Mouse (Mus musculus) frontal cortex, adult (tissue): ENCODE data around the gene Chrna7.
A peak's percentile ranks its signal among the peaks of the same experiment; 100 is the strongest.

Experiments
- ATAC-seq: cut with Nextera tagmentation; 2 replicates; pipeline ENCODE4 v1.9.2; 2017; ENCODE audit warnings: mild to moderate bottlenecking, moderate library complexity, mixed read lengths; ENCODE audit not compliant: low TSS enrichment

Chrna7 gene

GRCm38 (mm10) chr7:63212084-63212723 lies at the start of gene Chrna7:
Gene Chrna7, minus strand, starts transcription at chr7:63212569.
- peak; percentile 89 for ATAC-seq

GRCm38 (mm10) chr7:63249404-63249803 lies 37.0 kb upstream of the Chrna7 start:
- ATAC-seq = no peak

DNA sequence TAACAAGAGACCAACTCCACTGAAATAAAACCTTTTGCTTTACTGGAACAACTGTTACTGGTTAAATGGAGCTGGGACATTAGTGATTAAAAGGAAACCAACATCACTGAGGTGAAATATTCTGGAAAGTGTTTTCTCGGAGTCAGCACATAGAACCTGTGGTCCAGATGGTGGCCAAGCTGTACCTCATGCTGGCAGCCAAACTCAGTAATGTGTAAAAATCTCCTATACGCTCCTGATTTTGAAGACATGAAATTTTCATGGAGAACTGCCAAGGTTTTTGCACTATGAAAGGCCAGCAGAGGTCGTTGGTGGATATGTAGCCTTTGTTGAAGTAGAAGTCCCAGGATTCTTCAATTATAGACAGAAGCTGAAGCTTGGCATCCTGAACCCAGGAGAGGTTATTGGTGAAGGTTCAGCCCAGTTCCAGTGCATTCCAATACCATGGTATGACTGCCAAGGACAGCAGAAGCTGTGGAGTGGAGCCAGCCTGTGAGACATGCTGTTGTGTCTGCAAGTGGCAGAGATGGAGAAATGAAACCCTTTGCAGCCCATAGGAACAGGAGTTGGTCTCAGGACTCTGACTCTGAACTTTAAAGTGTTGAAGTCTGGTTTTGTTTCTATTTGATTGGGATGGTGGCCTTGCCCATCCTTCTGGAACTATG lies 25.6 kb upstream of the Chrna7 start:
- ATAC-seq = no peak

DNA sequence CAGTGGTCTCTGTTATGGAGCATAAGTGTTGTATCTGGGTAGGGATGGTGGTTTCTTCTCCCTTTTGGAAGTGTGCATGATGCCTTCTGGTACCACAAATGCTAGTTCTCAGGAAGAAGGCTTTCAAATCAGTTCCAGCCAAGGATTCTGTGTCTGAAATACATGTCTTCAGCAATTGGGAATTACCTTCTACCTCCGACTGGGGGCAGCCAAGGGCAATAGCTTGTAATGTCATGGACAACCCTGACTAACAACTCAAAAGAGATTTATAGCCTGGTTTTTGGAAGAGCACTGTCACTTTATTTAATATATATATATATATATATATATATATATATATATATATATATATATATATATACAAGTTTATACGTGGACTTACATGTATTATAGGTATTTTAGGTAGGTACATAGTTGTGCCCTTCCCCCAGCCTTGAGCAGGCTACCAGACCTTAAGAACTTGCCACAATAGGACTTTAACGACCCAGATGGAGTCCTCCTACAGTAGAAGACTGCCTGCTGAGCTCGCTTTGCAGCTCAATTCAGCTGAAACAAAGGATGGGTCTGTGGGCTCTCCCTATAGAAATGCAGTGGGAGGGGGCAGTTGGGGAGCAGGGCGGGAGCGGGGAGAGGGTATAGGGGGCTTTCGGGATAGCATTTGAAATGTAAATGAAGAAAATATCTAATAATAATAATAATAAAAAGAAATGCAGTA lies 12.9 kb upstream of the Chrna7 start:
- no peak for ATAC-seq

- peak; percentile 39 for ATAC-seq
These were observed 707 bp downstream of the Chrna7 start for GRCm38 (mm10) chr7:63211641-63212083.

DNA sequence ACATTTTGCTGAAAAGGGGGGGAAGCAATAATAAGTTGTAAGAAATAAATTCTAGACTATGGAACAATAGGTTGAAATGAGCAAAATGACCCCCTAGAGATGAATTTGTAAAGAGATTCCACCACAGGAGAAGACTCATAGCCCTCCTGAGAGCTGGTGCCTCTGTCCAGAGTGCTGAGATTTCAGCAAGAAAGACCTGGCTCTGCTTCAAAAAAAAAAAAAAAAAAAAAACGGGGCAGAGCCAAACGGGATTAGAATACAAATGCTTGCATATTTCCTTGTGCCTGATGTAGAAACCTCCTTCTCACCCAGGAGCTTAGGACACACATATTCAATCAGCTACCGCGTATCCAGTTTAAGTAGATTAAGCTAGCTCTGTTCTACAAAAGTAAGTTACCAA lies 2.9 kb downstream of the Chrna7 start:
- no peak for ATAC-seq

GRCm38 (mm10) chr7:63207137-63207536 lies 5.2 kb downstream of the Chrna7 start:
- ATAC-seq = peak; percentile 64; the same call in 1 of the 2 replicates

DNA sequence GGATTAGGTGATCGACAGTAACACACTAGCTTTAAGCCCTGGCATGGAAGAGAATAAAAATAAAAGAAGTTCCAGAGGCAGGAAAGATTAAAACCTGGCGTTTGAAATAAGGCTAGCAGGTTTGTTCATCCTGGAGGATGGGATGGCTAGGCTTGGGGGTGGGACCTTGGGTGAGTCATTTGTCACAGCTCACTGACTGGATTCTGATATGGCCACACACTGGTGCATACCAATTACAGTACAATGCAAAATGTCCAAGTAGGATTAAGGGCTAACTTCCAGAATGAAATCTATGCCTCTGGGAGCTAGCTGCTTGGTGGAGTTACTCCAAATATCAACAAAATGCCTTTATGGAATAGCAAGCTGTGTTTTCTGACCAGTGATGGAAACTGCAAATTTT lies 16.8 kb downstream of the Chrna7 start:
- no peak for ATAC-seq

DNA sequence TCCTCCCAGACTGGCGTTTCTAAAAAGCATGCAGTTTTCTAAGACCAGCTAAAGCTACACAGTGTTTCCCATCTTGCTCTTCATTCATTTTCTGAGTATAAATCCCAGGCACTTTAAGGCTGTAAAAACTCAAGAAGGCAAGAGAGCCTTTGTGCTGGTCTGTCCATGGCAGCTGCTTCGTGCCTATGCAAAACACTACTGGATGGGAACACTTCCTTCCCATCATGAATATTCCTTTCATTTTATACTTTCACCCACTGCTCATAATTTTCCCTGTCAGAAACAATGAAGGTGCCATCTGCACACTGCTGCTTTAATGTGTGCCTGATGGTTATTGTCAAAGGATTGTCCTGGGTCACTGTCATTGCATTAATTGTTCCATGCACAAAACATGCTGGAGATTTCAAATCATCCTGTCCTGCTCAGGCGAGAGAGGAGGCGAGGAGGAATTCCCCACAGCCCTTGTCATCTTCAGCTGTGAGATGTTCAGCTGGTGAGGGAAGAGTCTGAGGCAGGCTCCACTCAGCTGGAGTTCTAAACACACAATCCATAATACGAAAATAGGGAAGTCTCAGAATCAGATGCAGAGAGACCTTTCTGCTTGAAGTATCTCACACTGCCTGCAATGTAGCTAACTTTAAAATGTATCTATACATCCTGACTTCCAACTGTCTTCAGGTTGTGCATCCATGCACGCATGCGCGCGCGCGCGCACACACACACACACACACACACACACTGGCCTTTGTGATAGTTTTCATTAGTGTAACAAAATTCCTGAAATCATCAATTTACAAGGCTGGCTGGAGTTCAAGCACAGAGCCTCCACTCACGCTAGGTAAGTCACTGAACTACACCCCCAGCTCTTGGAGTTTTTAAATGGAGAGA lies 22.5 kb downstream of the Chrna7 start:
- peak; percentile 88 for ATAC-seq

DNA sequence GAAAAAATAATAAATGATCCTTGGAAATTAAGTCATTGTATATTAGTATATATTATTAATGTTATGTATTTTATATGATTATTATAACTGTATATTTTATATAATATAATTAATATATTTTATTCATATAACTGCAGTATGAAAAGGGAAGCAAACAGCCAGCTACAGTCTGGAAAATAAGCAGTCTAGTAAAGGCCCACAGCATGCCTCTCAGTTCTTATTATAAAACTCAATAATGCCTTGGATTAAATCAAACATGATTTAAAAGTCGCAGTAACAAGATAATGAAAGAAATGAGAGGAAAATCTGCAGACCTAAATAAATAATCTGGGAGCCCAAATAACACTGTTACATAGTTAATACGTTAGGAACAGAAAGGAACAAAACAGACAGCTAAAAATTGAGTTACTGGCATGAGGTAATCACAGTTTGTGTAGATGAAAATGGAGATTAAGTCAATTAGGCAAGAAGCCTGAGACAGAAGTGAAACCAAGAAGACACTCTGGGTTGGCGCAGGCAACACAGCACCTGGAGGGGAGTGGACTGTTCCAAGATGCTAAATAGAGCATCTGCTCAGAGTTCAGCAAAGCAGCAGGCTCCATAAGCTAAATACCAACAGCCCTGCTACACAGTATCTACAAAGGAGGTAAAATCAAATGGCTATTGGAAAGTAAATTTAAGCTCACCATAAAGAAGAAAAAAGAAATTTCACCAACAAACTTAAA lies 42.1 kb downstream of the Chrna7 start:
- ATAC-seq = peak; percentile 62

GRCm38 (mm10) chr7:63164617-63165016 lies 47.8 kb downstream of the Chrna7 start:
- no peak for ATAC-seq

DNA sequence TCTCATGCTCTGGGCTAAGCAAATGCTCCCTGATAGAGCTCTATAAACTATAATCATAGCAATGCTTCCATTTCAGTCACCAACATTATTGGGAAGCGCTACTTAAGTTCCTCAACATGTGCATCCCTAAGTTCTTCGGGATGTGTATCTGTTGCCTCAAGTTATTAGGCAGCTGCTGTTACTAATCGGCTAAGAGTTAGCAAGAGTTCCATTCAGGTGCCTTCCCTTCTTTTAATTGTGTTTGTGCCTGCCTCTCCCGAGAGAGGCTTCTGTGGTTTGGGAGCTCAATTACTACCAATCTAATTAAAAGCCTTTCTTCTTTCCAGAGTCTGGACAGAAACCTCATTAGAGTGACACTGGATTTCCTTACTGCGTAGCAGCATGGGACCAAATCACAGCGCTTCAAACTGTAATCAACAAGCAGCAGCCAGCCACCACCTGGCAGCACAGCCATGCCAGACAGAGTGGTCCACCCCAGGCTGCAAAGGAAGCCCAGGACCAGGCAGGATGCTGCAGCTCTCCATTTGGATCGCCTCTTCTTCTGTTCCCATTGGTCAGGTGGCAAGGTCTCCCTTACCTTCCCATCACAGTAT lies 50.0 kb downstream of the Chrna7 start:
- no peak for ATAC-seq

- ATAC-seq = no peak
These were observed 59.1 kb downstream of the Chrna7 start for GRCm38 (mm10) chr7:63153239-63153638.

- no peak for ATAC-seq
These were observed 63.6 kb downstream of the Chrna7 start for GRCm38 (mm10) chr7:63148740-63149139.

DNA sequence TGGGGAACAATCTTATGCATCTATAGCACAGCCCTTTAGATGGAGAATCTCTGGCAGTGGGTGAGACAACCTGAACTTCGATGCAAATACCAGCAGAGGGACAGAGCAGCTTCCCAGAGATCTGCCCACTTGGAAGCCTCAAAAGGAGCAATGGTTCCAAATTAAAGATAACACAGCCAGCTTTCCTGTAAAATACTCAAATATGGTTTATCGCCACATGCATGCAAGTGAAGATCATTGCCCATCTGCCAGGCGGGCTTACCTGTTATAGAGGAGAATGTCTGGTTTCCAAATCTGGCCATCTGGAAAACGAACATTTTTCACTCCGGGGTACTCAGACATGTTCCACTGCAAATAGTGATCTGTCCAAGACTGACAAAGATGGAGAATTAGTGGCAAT lies 64.0 kb downstream of the Chrna7 start:
- no peak for ATAC-seq

DNA sequence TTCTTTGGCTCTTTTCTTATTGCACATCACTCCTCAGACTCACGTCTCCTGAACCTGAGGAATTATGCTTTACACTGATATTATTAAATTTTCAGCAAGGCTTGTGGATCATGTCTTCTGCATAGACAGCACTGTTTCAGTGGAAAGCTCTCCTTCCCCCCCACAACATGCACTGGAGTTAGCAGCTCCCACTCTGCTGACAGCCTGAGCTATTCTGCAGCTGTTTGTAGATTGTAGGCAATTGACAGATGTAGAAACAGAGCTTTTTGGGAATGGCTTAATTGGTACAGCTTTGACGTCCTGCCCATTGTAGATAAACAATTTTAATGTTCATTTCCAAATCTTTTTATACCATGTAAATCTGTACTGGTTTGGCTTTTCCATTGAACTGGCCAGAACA lies 89.8 kb downstream of the Chrna7 start:
- ATAC-seq = no peak

- ATAC-seq = no peak
These were observed 98.7 kb downstream of the Chrna7 start for GRCm38 (mm10) chr7:63113671-63114070.

DNA sequence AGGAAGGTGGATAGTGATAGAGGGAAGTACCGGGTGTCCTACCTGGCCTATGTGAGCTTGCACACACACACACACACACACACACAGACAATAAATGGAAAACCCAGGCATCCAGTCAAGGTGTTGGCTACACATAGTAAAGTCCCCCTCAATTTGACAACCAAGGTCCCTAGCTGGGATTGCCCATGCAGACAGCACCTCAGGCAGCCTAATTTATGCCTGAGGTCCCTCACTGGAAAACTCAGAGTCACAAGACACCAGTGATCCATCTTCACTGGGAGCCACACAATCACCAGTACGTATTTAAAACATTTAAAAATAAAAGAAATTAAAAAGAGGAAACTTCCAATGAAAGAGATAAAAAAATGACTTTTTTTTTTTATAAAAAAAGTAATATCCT lies 99.1 kb downstream of the Chrna7 start:
- ATAC-seq = no peak

DNA sequence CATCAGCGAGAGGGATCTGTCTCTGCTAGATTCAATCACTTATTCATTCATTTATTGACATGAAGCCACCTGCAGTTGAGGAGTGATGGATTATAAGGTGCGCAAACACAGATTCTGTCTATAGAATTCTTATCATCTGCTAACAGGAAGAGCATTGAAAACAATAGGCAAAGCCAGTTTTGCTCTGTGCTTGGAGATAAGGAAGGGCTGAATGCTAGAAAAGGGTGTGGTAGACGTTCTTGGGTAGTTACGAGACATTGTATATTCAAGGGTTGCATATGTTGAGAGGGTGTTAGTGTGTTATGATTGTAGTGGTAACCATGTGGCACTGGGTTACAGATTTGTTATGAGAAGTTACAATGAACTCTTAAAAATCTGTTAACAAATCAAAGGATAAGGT lies 103.0 kb downstream of the Chrna7 start:
- ATAC-seq = no peak

DNA sequence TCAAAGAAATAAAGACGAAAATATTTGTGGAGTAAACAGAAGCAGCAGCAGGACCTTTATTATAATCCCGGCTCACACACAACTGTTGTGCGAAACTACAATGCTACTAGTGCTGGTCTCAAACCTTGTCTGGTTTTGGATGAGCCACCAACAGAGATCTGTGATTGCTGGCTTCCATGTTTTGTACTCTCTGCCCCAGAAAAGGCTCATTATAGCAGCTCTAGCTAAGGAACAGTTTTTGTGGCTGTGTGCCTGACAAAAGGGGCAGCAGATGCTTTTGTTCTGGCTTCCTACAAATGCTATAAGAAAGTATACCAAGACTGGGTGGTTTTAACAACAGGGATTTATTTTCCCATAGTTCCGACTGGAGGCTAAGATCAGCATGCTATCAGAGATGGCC lies 126.4 kb downstream of the Chrna7 start:
- ATAC-seq = peak; percentile 73
